Mouse (Mus musculus) myocyte (in vitro differentiated cells): ENCODE results near the gene Gm10277.

Source experiments
- CEBPB ChIP-seq: IDR thresholded peaks from 2 replicates; pipeline ENCODE4 v1.6.1; 2011; ENCODE audit warnings: mild to moderate bottlenecking, moderate library complexity; ENCODE audit not compliant: poor library complexity, insufficient read depth, severe bottlenecking
- MYOG ChIP-seq, 3 experiments: IDR thresholded peaks; one replicate each; pipeline ENCODE4 v1.6.1; 2011; ENCODE audit warnings: control low read depth in 2 of 3, low read depth in 2 of 3, mild to moderate bottlenecking in 2 of 3; ENCODE audit not compliant: insufficient read length in 2 of 3, control insufficient read depth in 1 of 3, insufficient read depth in 1 of 3
- POLR2A ChIP-seq: IDR thresholded peaks from one replicate; pipeline ENCODE4 v1.6.1; 2011; ENCODE audit warnings: low read depth, mild to moderate bottlenecking, control low read depth, moderate library complexity; ENCODE audit not compliant: insufficient read length
- TCF12 ChIP-seq: IDR thresholded peaks from one replicate; pipeline ENCODE4 v1.6.1; 2011; ENCODE audit warnings: mild to moderate bottlenecking, control low read depth; ENCODE audit not compliant: poor library complexity, insufficient read depth, severe bottlenecking
- USF1 ChIP-seq: IDR thresholded peaks from one replicate; pipeline ENCODE4 v1.6.1; 2011; ENCODE audit warnings: low read depth, mild to moderate bottlenecking, control low read depth, moderate library complexity

GRCm38 (mm10) chr11:77790286-77790685 is 2.7 kb upstream of the Gm10277 start:
- TF ChIP-seq MYOG (IDR thresholded peaks at IDR 0.05; ENCODE audit: control insufficient read depth in 1 of 3, insufficient read depth in 1 of 3, insufficient read length in 2 of 3, low read depth in 2 of 3) (no peak), USF1 (no peak), POLR2A (no peak), TCF12 (no peak), CEBPB (no peak)
